Mouse (Mus musculus) mouse trophoblast stem cell (cell line): ENCODE results near the gene Rarb.
"Not testable (repeated sequence)": the region's sequence is repeated elsewhere in the genome, so short reads cannot be mapped to it uniquely, and the experiment has no call there.

Experiments
- in situ Hi-C, 2 experiments: fragments of 300-500 bp; cut with MseI, MboI; formaldehyde crosslinking; loops; 2 replicates in 1 of 2; 3 replicates in 1 of 2; pipeline ENCODE4 v1.15.1; 2025

Gene Rarb

GRCm38 (mm10) chr14:16818602-16819250 is at the start of gene Rarb:
Gene Rarb, minus strand, starts transcription at chr14:16819156.
- in situ Hi-C loops, result no loop called here

GRCm38 (mm10) chr14:16842036-16842435 is 23.1 kb upstream of the Rarb start:
- in situ Hi-C loops, result no loop called here

GRCm38 (mm10) chr14:16841597-16841989 is 22.6 kb upstream of the Rarb start:
- in situ Hi-C loops, result no loop called here

GRCm38 (mm10) chr14:16840951-16841596 is 22.1 kb upstream of the Rarb start:
- in situ Hi-C loops, result no loop called here

- in situ Hi-C loops, result no loop called here
These were observed 21.2 kb upstream of the Rarb start for GRCm38 (mm10) chr14:16840135-16840534.

- in situ Hi-C loops, result no loop called here
These were observed 3.7 kb downstream of the Rarb start for GRCm38 (mm10) chr14:16815096-16815741.

GRCm38 (mm10) chr14:16806155-16806554 is 12.8 kb downstream of the Rarb start:
- in situ Hi-C loops, result no loop called here

GRCm38 (mm10) chr14:16790161-16790560 is 28.8 kb downstream of the Rarb start:
- in situ Hi-C loops, result no loop called here

GRCm38 (mm10) chr14:16781942-16782541 is 36.9 kb downstream of the Rarb start:
- in situ Hi-C loops, result no loop called here

- in situ Hi-C loops, result no loop called here
These were observed 42.1 kb downstream of the Rarb start for GRCm38 (mm10) chr14:16776723-16777381.

- in situ Hi-C loops, result no loop called here
These were observed 46.0 kb downstream of the Rarb start for GRCm38 (mm10) chr14:16772927-16773326.

- in situ Hi-C loops, result no loop called here
These were observed 53.1 kb downstream of the Rarb start for GRCm38 (mm10) chr14:16765891-16766290.

- in situ Hi-C loops, result no loop called here
These were observed 56.2 kb downstream of the Rarb start for GRCm38 (mm10) chr14:16762773-16763172.

GRCm38 (mm10) chr14:16758773-16759434 is 60.1 kb downstream of the Rarb start:
- in situ Hi-C loops, result no loop called here

GRCm38 (mm10) chr14:16755601-16756000 is 63.4 kb downstream of the Rarb start:
- in situ Hi-C loops, result not testable (repeated sequence)

GRCm38 (mm10) chr14:16752648-16753047 is 66.3 kb downstream of the Rarb start:
- in situ Hi-C loops, result no loop called here

GRCm38 (mm10) chr14:16746982-16747578 is 71.9 kb downstream of the Rarb start:
- in situ Hi-C loops, result no loop called here

- in situ Hi-C loops, result no loop called here
These were observed 77.8 kb downstream of the Rarb start for GRCm38 (mm10) chr14:16740982-16741739.

- in situ Hi-C loops, result no loop called here
These were observed 80.4 kb downstream of the Rarb start for GRCm38 (mm10) chr14:16738538-16738937.

- in situ Hi-C loops, result no loop called here
These were observed 81.2 kb downstream of the Rarb start for GRCm38 (mm10) chr14:16737781-16738180.
